Mouse (Mus musculus) thymus, adult 2 months (tissue): ENCODE measurements around the gene Fam241b.

Experiments
- CTCF ChIP-seq: fragments of 200-500 bp; IDR thresholded peaks from 2 replicates; pipeline ENCODE4 v1.5.1; 2012; ENCODE audit warnings: mild to moderate bottlenecking, control low read depth, low read length, moderate library complexity, borderline replicate concordance; ENCODE audit not compliant: control insufficient read depth, poor library complexity, insufficient read depth; ENCODE audit errors: extremely low read depth
- POLR2A ChIP-seq: fragments of 200-500 bp; IDR thresholded peaks from 2 replicates; pipeline ENCODE4 v1.6.1; 2012; ENCODE audit warnings: mild to moderate bottlenecking, low read length, control low read depth, moderate library complexity; ENCODE audit not compliant: control insufficient read depth, poor library complexity, insufficient read depth; ENCODE audit errors: extremely low read depth

- TF ChIP-seq CTCF (no peak), POLR2A (no peak)
Observed at GRCm38 (mm10) chr10:62111207-62111576, 32.5 kb downstream of the Fam241b start.
